ENCODE assay signal across 15 mouse cellular contexts in genomic region chr2:61297135-61297534, GRCm38 (mm10).
A peak's percentile ranks its signal among the peaks of the same experiment; 100 is the strongest.
DNase-seq lines count a peak whose midpoint lies in the region; ATAC-seq and TF ChIP-seq lines count a peak whose summit lies in the region.
"Had no signal": no experiment of that assay in that cellular context is flagged by ENCODE, and none has a peak within 500 bp of the region (broad histone marks: within the 10 kb centered on the region; RNA-seq: fewer than 3 reads in every experiment).

No protein-coding gene starts in this region.

- TF ChIP-seq EP300 in heart, adult 2 months (IDR thresholded peaks at IDR 0.05; ENCODE audit: insufficient read depth, low read depth, low read length): no peak

- no peak for TF ChIP-seq POLR2A in heart, adult 2 months (IDR thresholded peaks at IDR 0.05; ENCODE audit: insufficient read depth, low read depth, low read length)

- H3K4me1 ChIP-seq in heart, adult 2 months (ENCODE audit: control insufficient read depth, insufficient read depth, low read length): peaks cover 13% of the 10 kb centered on the region
- H3K4me1 ChIP-seq in heart, embryonic 11.5 days (ENCODE audit: control insufficient read depth, insufficient read depth, low read length): 0 out of 2 replicates have a peak, but pooled peaks cover 4% of the 10 kb centered on the region
- H3K4me1 ChIP-seq: hindbrain, embryonic 13.5 days; limb, embryonic 13.5 days; midbrain, embryonic 10.5 days; neural tube, embryonic 13.5 days had no signal

- no peak overlapping the region for H3K4me2 ChIP-seq in heart, embryonic 11.5 days
- H3K4me2 ChIP-seq: hindbrain, embryonic 13.5 days; limb, embryonic 13.5 days; neural tube, embryonic 13.5 days had no signal

- peak overlapping the region; percentile 71 for H3K27ac ChIP-seq in heart, adult 2 months
- no peak overlapping the region for H3K27ac ChIP-seq in heart, embryonic 11.5 days (ENCODE audit: low read depth, low read length)
- H3K27ac ChIP-seq: hindbrain, embryonic 13.5 days; limb, embryonic 13.5 days; midbrain, embryonic 10.5 days; neural tube, embryonic 13.5 days had no signal

- no peak for ATAC-seq in heart, embryonic 11.5 days (replicated peaks; ENCODE audit: insufficient number of reproducible peaks, low FRiP score, low TSS enrichment)

- H3K4me3 ChIP-seq in heart, adult 2 months: no peak overlapping the region
- H3K4me3 ChIP-seq in heart, embryonic 11.5 days (ENCODE audit: low read depth, low read length): no peak overlapping the region
- H3K4me3 ChIP-seq: erythroblast, embryonic 14.5 days; hindbrain, embryonic 13.5 days; limb, embryonic 13.5 days; midbrain, embryonic 10.5 days; neural tube, embryonic 13.5 days had no signal

- no peaks in the 10 kb centered on the region for H3K36me3 ChIP-seq in heart, adult 2 months (ENCODE audit: control insufficient read depth, insufficient read depth, low read length)
- no peaks in the 10 kb centered on the region for H3K36me3 ChIP-seq in heart, embryonic 11.5 days (ENCODE audit: control insufficient read depth, insufficient read depth, low read length)
- H3K36me3 ChIP-seq: hindbrain, embryonic 13.5 days; limb, embryonic 13.5 days; midbrain, embryonic 10.5 days; neural tube, embryonic 13.5 days had no signal

- H3K9me3 ChIP-seq in heart, embryonic 11.5 days (replicated peaks; ENCODE audit: control insufficient read depth, low read length): no peaks in the 10 kb centered on the region
- H3K9me3 ChIP-seq: hindbrain, embryonic 13.5 days; limb, embryonic 13.5 days; midbrain, embryonic 10.5 days; neural tube, embryonic 13.5 days had no signal

- intact Hi-C loops in heart, adult 2 months (cut with DNase I): loop anchor here (5.0 kb wide), 3 partner anchors 105 to 395 kb away; no protein-coding TSS in a partner anchor

- H3K79me2 ChIP-seq in heart, adult 2 months (replicated peaks; ENCODE audit: control insufficient read depth, insufficient read depth, low read length): no peaks in the 10 kb centered on the region

- WGBS in heart, adult 2 months: 14% methylated on average over 5 of the region's 5 CpGs
- WGBS in heart, embryonic 11.5 days (ENCODE audit: insufficient replicate concordance): 28% methylated on average over 5 of the region's 5 CpGs

- TF ChIP-seq CTCF in heart, adult 2 months (IDR thresholded peaks at IDR 0.05): no peak

- no peak overlapping the region for H3K9ac ChIP-seq in heart, adult 2 months (ENCODE audit: low read depth, low read length)
- no peak overlapping the region for H3K9ac ChIP-seq in heart, embryonic 11.5 days (ENCODE audit: low read depth, low read length)
- H3K9ac ChIP-seq: hindbrain, embryonic 13.5 days; limb, embryonic 13.5 days; neural tube, embryonic 13.5 days had no signal

- no peaks in the 10 kb centered on the region for H3K27me3 ChIP-seq in heart, adult 2 months (ENCODE audit: control insufficient read depth, insufficient read depth, low read length)
- H3K27me3 ChIP-seq in heart, embryonic 11.5 days (ENCODE audit: control insufficient read depth, insufficient read depth, low read length): no peaks in the 10 kb centered on the region
- H3K27me3 ChIP-seq: hindbrain, embryonic 13.5 days; limb, embryonic 13.5 days; neural tube, embryonic 13.5 days had no signal

- peak in 1 of 2 experiments; percentile 21 for DNase-seq in heart, adult 2 months
- peak; percentile 54 for DNase-seq in urinary bladder, postnatal 14 days (ENCODE audit: low spot score)
- DNase-seq in urinary bladder, postnatal 10 days (ENCODE audit: low spot score): no peak
- peak; percentile 56 for DNase-seq in kidney, postnatal 14 days
- no peak for DNase-seq in gastrocnemius, postnatal 10 days
- no peak for DNase-seq in left cerebral cortex, adult 18-20 months (ENCODE audit: low spot score in 2 of 2)
- no peak for DNase-seq in cerebellum, adult 11-12 months
- DNase-seq: right cerebral cortex, postnatal 14 days; thymus, adult 2 months had no signal

Comparison
In these comparisons a context has a peak if more than half of its experiments do, and no peak if none do; other contexts are left out.
1. DNase-seq: peak in urinary bladder, postnatal 14 days (single experiment) and kidney, postnatal 14 days (single experiment); none in urinary bladder, postnatal 10 days (single experiment), gastrocnemius, postnatal 10 days (single experiment), left cerebral cortex, adult 18-20 months (0 of 2) and cerebellum, adult 11-12 months (single experiment).